Mouse (Mus musculus): ENCODE results near the gene Vps37b.
A peak's percentile ranks its signal among the peaks of the same experiment; 100 is the strongest.
"Not testable (repeated sequence)": the region's sequence is repeated elsewhere in the genome, so short reads cannot be mapped to it uniquely, and the experiment has no call there.

The Vps37b gene

GRCm38 (mm10) chr5:124032001-124032508 is at the start of gene Vps37b:
Vps37b (minus strand) TSS chr5:124032270.
- DNase-seq, result peak; percentile 97 to 98

- DNase-seq, result no peak
Measured at GRCm38 (mm10) chr5:124079880-124080279, 47.8 kb upstream of the Vps37b start.

- DNase-seq, result peak; percentile 58 to 64
Measured at GRCm38 (mm10) chr5:124078794-124079416, 46.8 kb upstream of the Vps37b start.

GRCm38 (mm10) chr5:124077856-124078460 is 45.9 kb upstream of the Vps37b start:
- peak in 1 of 2 experiments; percentile 12 for DNase-seq

GRCm38 (mm10) chr5:124077241-124077640 is 45.2 kb upstream of the Vps37b start:
- DNase-seq, result no peak

GRCm38 (mm10) chr5:124076559-124076958 is 44.5 kb upstream of the Vps37b start:
- DNase-seq, result no peak

GRCm38 (mm10) chr5:124075716-124076115 is 43.6 kb upstream of the Vps37b start:
- DNase-seq, result no peak

GRCm38 (mm10) chr5:124074845-124075307 is 42.8 kb upstream of the Vps37b start:
- no peak for DNase-seq

GRCm38 (mm10) chr5:124073682-124074081 is 41.6 kb upstream of the Vps37b start:
- no peak for DNase-seq

GRCm38 (mm10) chr5:124069657-124070056 is 37.6 kb upstream of the Vps37b start:
- DNase-seq, result no peak

GRCm38 (mm10) chr5:124062037-124062824 is 30.2 kb upstream of the Vps37b start:
- peak; percentile 36 to 52 for DNase-seq

- DNase-seq, result no peak
Measured at GRCm38 (mm10) chr5:124059677-124060076, 27.6 kb upstream of the Vps37b start.

GRCm38 (mm10) chr5:124058749-124059148 is 26.7 kb upstream of the Vps37b start:
- DNase-seq, result no peak

- no peak for DNase-seq
Measured at GRCm38 (mm10) chr5:124056956-124057355, 24.9 kb upstream of the Vps37b start.

GRCm38 (mm10) chr5:124056219-124056618 is 24.1 kb upstream of the Vps37b start:
- no peak for DNase-seq

GRCm38 (mm10) chr5:124052641-124053040 is 20.6 kb upstream of the Vps37b start:
- DNase-seq, result not testable (repeated sequence)

GRCm38 (mm10) chr5:124051899-124052491 is 19.9 kb upstream of the Vps37b start:
- DNase-seq, result no peak

GRCm38 (mm10) chr5:124050095-124051050 is 18.3 kb upstream of the Vps37b start:
- DNase-seq, result no peak

- no peak for DNase-seq
Measured at GRCm38 (mm10) chr5:124049249-124050045, 17.4 kb upstream of the Vps37b start.

- DNase-seq, result peak; percentile 47 to 50
Measured at GRCm38 (mm10) chr5:124046741-124047401, 14.8 kb upstream of the Vps37b start.

Data from cerebellum, postnatal 14 days (tissue).